In the genomic region with DNA sequence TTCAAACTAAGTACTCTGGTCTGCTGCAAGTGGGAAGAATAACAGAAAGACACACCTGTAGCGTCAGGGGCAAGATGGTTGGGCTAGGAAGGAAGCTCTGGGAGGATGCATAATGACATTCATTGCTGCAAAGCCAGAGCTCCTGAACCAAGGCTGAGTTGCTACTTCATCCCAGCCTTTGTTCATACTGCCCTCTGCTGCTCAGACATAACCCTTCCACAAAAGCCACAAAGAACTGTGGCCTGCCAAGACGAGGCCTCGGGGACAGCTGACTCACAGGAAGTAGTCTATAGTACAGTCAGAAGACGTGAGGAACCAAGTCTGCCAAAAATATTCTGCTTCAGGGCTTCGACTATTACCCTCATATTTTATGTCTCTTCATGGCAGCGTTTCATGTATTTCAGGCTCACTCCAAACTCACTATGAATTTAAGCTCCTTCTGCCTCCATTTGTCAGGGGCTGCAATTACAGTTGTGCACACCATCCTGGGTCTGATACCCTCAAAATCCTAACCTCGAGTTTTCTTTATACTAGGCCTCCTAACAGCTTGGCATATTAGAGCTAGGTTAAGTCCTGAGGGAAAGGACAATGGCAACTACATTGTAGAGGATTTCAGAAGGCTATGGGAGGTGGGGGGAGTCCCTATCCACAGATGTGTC, we compare ENCODE assay signal across 8 mouse cellular contexts. TPM values are rescaled to one million over a fixed set of nuclear protein-coding genes. Genes with fewer than 3 reads are reported as not detected.
DNase-seq lines count a peak whose midpoint lies in the region; ATAC-seq and TF ChIP-seq lines count a peak whose summit lies in the region.

No protein-coding gene starts in this region.

- H3K4me3 ChIP-seq in hindbrain, embryonic 12.5 days, result no peak overlapping the region
- no peak overlapping the region for H3K4me3 ChIP-seq in lung, postnatal 0 days (ENCODE audit: low read depth, low read length)

- WGBS in hindbrain, embryonic 12.5 days, result 32% methylated on average over 7 of the region's 7 CpGs
- WGBS in lung, postnatal 0 days, result 10% methylated on average over 7 of the region's 7 CpGs

- H3K36me3 ChIP-seq in hindbrain, embryonic 12.5 days, result no peaks in the 10 kb centered on the region
- 0 out of 2 replicates have a peak, but pooled peaks cover 5% of the 10 kb centered on the region for H3K36me3 ChIP-seq in lung, postnatal 0 days (ENCODE audit: insufficient read depth, low read length)

- H3K9me3 ChIP-seq in hindbrain, embryonic 12.5 days (replicated peaks), result no peaks in the 10 kb centered on the region
- no peaks in the 10 kb centered on the region for H3K9me3 ChIP-seq in lung, postnatal 0 days (ENCODE audit: low read length)

- TF ChIP-seq CTCF in lung, postnatal 0 days (IDR thresholded peaks at IDR 0.05), result peak; percentile 89

- H3K4me2 ChIP-seq in hindbrain, embryonic 12.5 days (replicated peaks), result no peak overlapping the region
- no peak overlapping the region for H3K4me2 ChIP-seq in lung, postnatal 0 days (replicated peaks; ENCODE audit: low read depth, low read length)

- H3K4me1 ChIP-seq in hindbrain, embryonic 12.5 days, result no peaks in the 10 kb centered on the region
- no peaks in the 10 kb centered on the region for H3K4me1 ChIP-seq in lung, postnatal 0 days (ENCODE audit: insufficient read depth, low read depth, low read length)

- ATAC-seq in hindbrain, embryonic 12.5 days (ENCODE audit: low FRiP score), result peak; percentile 71; the same call in 1 of the 2 replicates
- ATAC-seq in lung, postnatal 0 days, result peak; percentile 90

- H3K9ac ChIP-seq in hindbrain, embryonic 12.5 days, result no peak overlapping the region
- no peak overlapping the region for H3K9ac ChIP-seq in lung, postnatal 0 days (replicated peaks; ENCODE audit: low read depth)

- peak; percentile 66 for DNase-seq in MEL-GATA-1-ER (ENCODE audit: extremely low read depth, low read depth)
- peak; percentile 86 to 87 for DNase-seq in cerebellum, postnatal 10 days
- DNase-seq in frontal cortex, postnatal 14 days (ENCODE audit: low spot score in 2 of 2), result peak; percentile 57 to 60
- peak; percentile 56 to 71 for DNase-seq in layer of hippocampus, postnatal 10 days (ENCODE audit: low spot score in 2 of 2)
- DNase-seq in lung, postnatal 0 days (ENCODE audit: low spot score), result peak; percentile 95
- DNase-seq in ovary, postnatal 14 days (ENCODE audit: low spot score), result peak; percentile 61
- peak; percentile 68 for DNase-seq in thymus, postnatal 14 days

- no peaks in the 10 kb centered on the region for H3K27me3 ChIP-seq in hindbrain, embryonic 12.5 days
- H3K27me3 ChIP-seq in lung, postnatal 0 days (replicated peaks; ENCODE audit: insufficient read depth, low read length), result no peaks in the 10 kb centered on the region

- H3K27ac ChIP-seq in hindbrain, embryonic 12.5 days, result no peak overlapping the region
- H3K27ac ChIP-seq in lung, postnatal 0 days (ENCODE audit: low read length), result 0 out of 2 replicates have a peak overlapping the region, but pooled peaks have one; percentile 27

- no peak for TF ChIP-seq EP300 in lung, postnatal 0 days (IDR thresholded peaks at IDR 0.05)

RNA-seq across cellular contexts. Expression of a gene that starts 25.9 kb away (rescaled TPM):
- polyA plus RNA-seq in hindbrain, embryonic 12.5 days (2016; fragmentation: Nextera tagmentation; extraction: Ambion mirVana), result 42.1 and 52.5 TPM in 2 replicates
- total RNA-seq in layer of hippocampus, postnatal 10 days (2021), result 1 to 10 TPM; 7.4 to 7.7 TPM
- polyA plus RNA-seq in lung, postnatal 0 days (2015; fragmentation: Nextera tagmentation; extraction: Ambion mirVana), result 20.6 and 23.7 TPM in 2 replicates

RNA-seq across cellular contexts. Expression of a gene that starts 38.3 kb away (rescaled TPM):
- polyA plus RNA-seq in hindbrain, embryonic 12.5 days (2016; fragmentation: Nextera tagmentation; extraction: Ambion mirVana), result 67.8 and 72.8 TPM in 2 replicates
- 10 to 100 TPM; 56.6 to 63.1 TPM for total RNA-seq in layer of hippocampus, postnatal 10 days (2021)
- 50.6 and 53.2 TPM in 2 replicates for polyA plus RNA-seq in lung, postnatal 0 days (2015; fragmentation: Nextera tagmentation; extraction: Ambion mirVana)
